Mouse (Mus musculus): ENCODE data around the gene Upk2.

DNA sequence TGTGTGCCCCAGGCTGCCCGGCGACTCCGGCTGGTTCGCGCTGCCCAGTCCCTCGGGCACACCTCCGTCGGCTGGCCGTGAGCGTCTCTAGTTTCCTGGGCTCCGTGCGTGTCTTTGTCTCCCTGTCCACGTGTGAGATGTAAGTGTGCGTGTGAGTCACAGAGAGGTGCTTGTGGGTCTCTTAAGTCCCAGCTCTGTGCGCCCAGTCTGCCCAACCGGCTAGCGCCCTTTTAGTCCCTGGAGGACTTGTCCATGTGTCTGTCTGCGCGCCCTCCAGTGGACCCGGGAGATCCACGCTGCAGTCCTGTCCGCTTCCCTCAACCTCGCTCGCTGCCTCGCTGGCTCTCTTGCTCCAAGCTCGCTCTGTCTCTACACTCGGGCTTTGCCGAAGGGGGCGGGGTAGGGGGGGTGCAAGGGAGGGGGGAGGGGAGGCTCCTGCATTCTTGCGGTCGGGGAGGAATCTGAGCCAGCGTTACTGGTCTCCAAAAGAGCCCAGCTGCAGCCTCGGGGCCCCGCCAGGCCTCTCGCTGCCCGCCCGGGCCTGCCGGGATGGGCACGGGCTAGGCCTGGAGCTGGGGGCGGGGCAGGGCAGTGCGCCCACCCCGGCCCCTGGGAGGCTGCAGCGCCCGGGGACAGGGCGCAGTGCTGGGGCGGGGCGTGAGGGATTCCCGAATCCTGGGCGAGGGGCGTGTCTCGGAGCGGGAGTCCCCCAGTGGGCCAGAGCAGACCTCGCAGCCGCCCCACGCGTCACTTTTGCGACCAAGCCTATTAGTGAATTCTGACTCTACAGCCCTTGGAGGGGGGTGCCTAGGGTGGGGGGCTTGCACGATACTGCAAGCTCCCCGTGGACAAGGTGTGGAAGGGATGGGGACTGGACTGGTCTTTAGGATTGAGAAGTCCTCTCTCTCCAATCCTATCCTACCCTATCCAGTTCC lies 43.9 kb upstream of the Upk2 start:
- no peak for TF ChIP-seq EP300 (IDR thresholded peaks at IDR 0.05; ENCODE audit: low read depth)
- TF ChIP-seq CTCF (IDR thresholded peaks at IDR 0.05; ENCODE audit: low read depth) = peak; percentile 56
